Mouse (Mus musculus) Patski (cell line): ENCODE measurements around the gene Cyb5r4. TPM values are rescaled to one million over a fixed set of nuclear protein-coding genes. Genes with fewer than 3 reads are reported as not detected.
A peak's percentile ranks its signal among the peaks of the same experiment; 100 is the strongest.
"Not testable (repeated sequence)": the region's sequence is repeated elsewhere in the genome, so short reads cannot be mapped to it uniquely, and the experiment has no call there.

ENCODE experiments used
- ATAC-seq: fragments of 100-300 bp; one replicate; pipeline ENCODE4 v1.8.0; 2021
- CTCF ChIA-PET: fragments of 350-600 bp; sonication (Branson Sonifier 250); formaldehyde crosslinking; loops from one replicate; lab custom pipeline; 2022; ENCODE audit warnings: inconsistent platforms; lab: Charles Lee
- POLR2A ChIA-PET: fragments of 350-600 bp; sonication (Branson Sonifier 250); formaldehyde crosslinking; loops from one replicate; lab custom pipeline; 2022; ENCODE audit warnings: antibody characterized with exemption, inconsistent platforms; lab: Charles Lee
- DNase-seq: peaks from one replicate; pipeline ENCODE4 v3.0.0-alpha.2; 2011; ENCODE audit warnings: low read depth, low spot score
- H3K27me3 ChIP-seq: fragments of 371-371 bp; one replicate; pipeline ENCODE4 v1.5.1; 2021
- CTCF ChIP-seq: fragments of 100-300 bp; IDR thresholded peaks from one replicate; pipeline ENCODE4 v1.5.1; 2021
- in situ Hi-C: fragments of 300-500 bp; cut with MboI; formaldehyde crosslinking; loops from 3 replicates; pipeline ENCODE4 v1.11.1; 2018; ENCODE audit warnings: low pct_unique_long_range_greater_than_20kb, mixed read lengths
- polyA plus RNA-seq: library from polyadenylated mRNA; unstranded; gene quantifications from one replicate; pipeline ENCODE4 v1.2.3, GENCODE M21; 2021

Gene Cyb5r4
- polyA plus RNA-seq, 1 experiment from 2014 or later: 44.8 TPM

- no peak for DNase-seq
- ChIA-PET CTCF (no interaction called here), POLR2A (no interaction called here)
- no peak for ATAC-seq
- in situ Hi-C loops: no loop called here
- TF ChIP-seq CTCF: no peak
- H3K27me3 ChIP-seq: no peaks in the 10 kb centered on the region
Observed at GRCm38 (mm10) chr9:87079511-87079910, 57.7 kb downstream of the Cyb5r4 start.

- ChIA-PET CTCF (interaction anchor here (2.5 kb wide), 1 partner anchor 11 kb away, joined by 6 read pairs; no protein-coding TSS in a partner anchor), POLR2A (no interaction called here)
- in situ Hi-C loops: no loop called here
- TF ChIP-seq CTCF: no peak
- ATAC-seq: no peak
- DNase-seq: no peak
- no peaks in the 10 kb centered on the region for H3K27me3 ChIP-seq
Observed at GRCm38 (mm10) chr9:87086991-87087390, 65.2 kb downstream of the Cyb5r4 start.

- no peak for DNase-seq
- ChIA-PET POLR2A (interaction anchor here (0.5 kb wide), 1 partner anchor 16 kb away, joined by 4 read pairs; no protein-coding TSS in a partner anchor), CTCF (interaction anchor here (0.8 to 1.5 kb wide), 10 partner anchors 10 to 99 kb away, joined by 3 to 6 read pairs (median 3); no protein-coding TSS in a partner anchor)
- ATAC-seq: peak; percentile 84
- H3K27me3 ChIP-seq: no peaks in the 10 kb centered on the region
- in situ Hi-C loops: no loop called here
- peak; percentile 80 for TF ChIP-seq CTCF
Observed at GRCm38 (mm10) chr9:87097989-87098388, 76.2 kb downstream of the Cyb5r4 start.

GRCm38 (mm10) chr9:87115019-87115418 lies 93.2 kb downstream of the Cyb5r4 start:
- TF ChIP-seq CTCF: no peak
- DNase-seq (no peak), ATAC-seq (no peak)
- ChIA-PET POLR2A (no interaction called here), CTCF (interaction anchor here (1.2 to 1.3 kb wide), 2 partner anchors 11 to 17 kb away, joined by 3 read pairs; no protein-coding TSS in a partner anchor)
- H3K27me3 ChIP-seq: peaks cover 7% of the 10 kb centered on the region
- in situ Hi-C loops: no loop called here

- ChIA-PET POLR2A (no interaction called here), CTCF (interaction anchor here (1.2 kb wide), 1 partner anchor 10 kb away, joined by 3 read pairs; no protein-coding TSS in a partner anchor)
- in situ Hi-C loops: no loop called here
- peaks cover 7% of the 10 kb centered on the region for H3K27me3 ChIP-seq
- no peak for TF ChIP-seq CTCF
- ATAC-seq: no peak
- no peak for DNase-seq
Observed at GRCm38 (mm10) chr9:87115456-87115931, 93.7 kb downstream of the Cyb5r4 start.

- CTCF ChIA-PET: interaction anchor here (1.2 kb wide), 1 partner anchor 10 kb away, joined by 3 read pairs; no protein-coding TSS in a partner anchor
- in situ Hi-C loops: no loop called here
- no peak for TF ChIP-seq CTCF
Observed at GRCm38 (mm10) chr9:87115978-87116377, 94.2 kb downstream of the Cyb5r4 start.

GRCm38 (mm10) chr9:87118996-87119395 lies 97.2 kb downstream of the Cyb5r4 start:
- ATAC-seq: no peak
- in situ Hi-C loops: no loop called here

More at GRCm38 (mm10) chr9:87115978-87116377, 94.2 kb downstream of the Cyb5r4 start:
- no peak for DNase-seq
- POLR2A ChIA-PET: no interaction called here
- peaks cover 7% of the 10 kb centered on the region for H3K27me3 ChIP-seq
- no peak for ATAC-seq

GRCm38 (mm10) chr9:87121956-87122493 lies 100.2 kb downstream of the Cyb5r4 start:
- ATAC-seq (no peak), DNase-seq (no peak)
- no peak for TF ChIP-seq CTCF
- ChIA-PET POLR2A (no interaction called here), CTCF (no interaction called here)
- peaks cover 17% of the 10 kb centered on the region for H3K27me3 ChIP-seq
- in situ Hi-C loops: no loop called here

More at GRCm38 (mm10) chr9:87118996-87119395, 97.2 kb downstream of the Cyb5r4 start:
- ChIA-PET CTCF (interaction anchor here (0.8 kb wide), 1 partner anchor 21 kb away, joined by 3 read pairs; no protein-coding TSS in a partner anchor), POLR2A (no interaction called here)
- no peak for DNase-seq
- H3K27me3 ChIP-seq: peaks cover 7% of the 10 kb centered on the region
- no peak for TF ChIP-seq CTCF

- CTCF ChIA-PET: interaction anchor here (0.8 to 1.3 kb wide), 2 partner anchors 17 to 29 kb away, joined by 3 read pairs; partner anchors contain the start of gene Mrap2
- ATAC-seq, in situ Hi-C loops, DNase-seq, POLR2A ChIA-PET: not testable (repeated sequence)
- H3K27me3 ChIP-seq: peaks cover 23% of the 10 kb centered on the region
Observed at GRCm38 (mm10) chr9:87127046-87127445, 105.2 kb downstream of the Cyb5r4 start.

Other genes with a start within 250 kb of the Cyb5r4 start
- gene Snap91, start 141.4 kb upstream of the Cyb5r4 start, polyA plus RNA-seq: 16.7 TPM
- gene Ripply2, start 6.5 kb upstream of the Cyb5r4 start, polyA plus RNA-seq: not detected
- gene Mrap2, start 122.3 kb downstream of the Cyb5r4 start, polyA plus RNA-seq: not detected
- gene Cep162, start 233.5 kb downstream of the Cyb5r4 start, polyA plus RNA-seq: 13.3 TPM